Mouse (Mus musculus) embryo, embryonic 11.5 days (tissue): ENCODE measurements around the gene Pacrg.

Source experiments
- DNase-seq: peaks from one replicate; pipeline ENCODE4 v3.0.0-alpha.2; 2012; ENCODE audit warnings: low read depth, low spot score

Gene Pacrg

DNA sequence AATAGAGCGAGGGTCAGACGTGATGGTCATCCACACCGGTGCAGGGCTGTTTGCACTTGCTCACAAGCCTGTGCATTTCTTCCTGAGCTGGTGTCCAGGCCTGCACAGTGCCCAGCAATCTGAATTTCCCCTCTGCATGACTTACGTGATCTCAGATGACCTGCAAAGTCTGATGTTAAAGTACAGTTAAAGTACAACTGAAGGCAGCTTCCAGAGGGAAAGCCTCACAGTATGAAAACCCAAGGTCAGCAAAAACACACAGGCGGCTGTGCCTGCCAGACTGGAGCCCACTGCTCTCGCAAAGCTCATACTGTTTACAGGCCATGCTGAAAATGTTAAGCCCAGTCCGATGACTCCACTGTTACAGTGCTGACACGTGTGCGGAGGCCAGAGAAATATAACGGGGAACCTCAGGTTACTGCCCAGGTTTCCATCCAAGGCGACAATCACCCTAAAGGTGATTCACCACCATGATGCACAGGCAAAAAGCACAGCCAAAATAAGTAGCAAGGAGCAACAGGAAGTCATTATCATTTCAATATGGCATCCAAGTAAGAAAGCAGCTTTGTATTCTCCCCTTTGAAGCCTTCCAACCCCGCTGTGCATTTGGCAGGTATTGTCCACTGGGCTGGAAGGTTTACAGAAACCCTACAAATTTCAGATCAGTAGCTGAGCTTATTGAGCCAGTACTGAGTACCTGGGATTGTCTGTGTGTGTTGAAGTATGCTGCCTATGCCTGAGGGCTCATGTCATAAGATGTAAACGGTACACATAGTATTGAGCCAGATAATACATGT is 213.6 kb downstream of the Pacrg start:
- DNase-seq: no peak

- DNase-seq: no peak
Observed at GRCm38 (mm10) chr17:10624699-10625424, 215.2 kb downstream of the Pacrg start.

DNA sequence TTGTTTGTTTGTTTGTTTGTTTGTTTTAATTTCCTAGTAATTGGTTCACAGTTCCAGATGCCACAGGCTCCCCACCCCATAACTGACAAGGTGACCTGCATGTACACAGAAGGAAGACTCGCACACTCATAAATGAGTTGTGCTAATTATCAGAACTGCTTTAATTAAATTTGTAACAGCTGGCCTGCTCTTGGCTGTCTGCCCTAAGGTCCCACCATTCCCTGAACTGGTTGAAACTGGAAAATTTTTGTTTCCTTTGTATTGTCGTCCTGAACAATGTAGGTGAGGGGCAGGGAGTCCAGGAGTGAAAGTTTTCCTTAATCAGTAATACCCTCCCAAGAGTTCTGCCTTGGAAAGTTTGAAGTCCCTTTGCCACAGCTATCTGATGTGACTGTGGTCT is 219.5 kb downstream of the Pacrg start:
- no peak for DNase-seq

- DNase-seq: no peak
Observed at GRCm38 (mm10) chr17:10619881-10620280, 220.2 kb downstream of the Pacrg start.

GRCm38 (mm10) chr17:10617656-10618055 is 222.5 kb downstream of the Pacrg start:
- DNase-seq: no peak

GRCm38 (mm10) chr17:10615611-10616010 is 224.5 kb downstream of the Pacrg start:
- no peak for DNase-seq

- DNase-seq: no peak
Observed at GRCm38 (mm10) chr17:10614696-10615095, 225.4 kb downstream of the Pacrg start.

GRCm38 (mm10) chr17:10611626-10612025 is 228.5 kb downstream of the Pacrg start:
- no peak for DNase-seq

- DNase-seq: no peak
Observed at GRCm38 (mm10) chr17:10608146-10608545, 232.0 kb downstream of the Pacrg start.

DNA sequence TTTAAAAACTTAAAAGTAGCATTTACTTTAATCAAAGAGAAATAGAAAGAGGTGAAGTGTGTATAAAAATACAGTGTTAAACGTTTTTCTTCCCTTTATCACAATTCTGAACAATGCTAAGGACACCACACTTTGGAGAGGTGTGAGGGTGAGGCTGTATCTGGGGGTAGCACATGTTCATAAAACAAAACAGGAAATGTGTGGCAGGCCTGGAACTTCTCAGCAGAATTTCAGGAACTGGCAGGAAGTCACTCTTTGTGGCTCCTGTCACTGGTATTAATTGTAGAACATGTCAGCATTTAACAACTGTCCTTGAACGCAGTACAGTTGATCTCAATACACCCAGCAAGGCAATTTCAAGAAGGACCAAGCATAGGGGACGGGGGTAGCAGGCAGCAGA is 234.0 kb downstream of the Pacrg start:
- no peak for DNase-seq

- no peak for DNase-seq
Observed at GRCm38 (mm10) chr17:10597741-10598140, 242.4 kb downstream of the Pacrg start.

DNA sequence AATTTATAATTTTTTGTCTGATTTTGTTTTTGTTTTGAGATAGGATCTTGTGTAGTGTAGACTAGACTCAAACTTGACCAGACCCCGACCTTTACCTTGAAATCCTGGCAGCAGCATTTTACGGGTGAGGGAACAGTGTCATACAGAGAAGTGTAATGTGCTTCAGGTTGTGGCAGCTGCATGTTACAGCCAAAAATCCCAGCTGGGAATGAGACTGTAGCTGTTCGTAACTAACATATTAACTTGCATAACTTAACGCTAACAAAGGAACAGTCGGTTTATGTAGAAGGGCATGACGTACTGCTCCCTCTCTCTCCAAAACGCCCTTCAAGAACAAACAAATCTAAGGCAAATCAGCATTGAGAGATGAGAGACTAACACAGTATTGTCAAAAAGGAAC is 250.5 kb downstream of the Pacrg start:
- no peak for DNase-seq

- no peak for DNase-seq
Observed at GRCm38 (mm10) chr17:10588922-10589400, 251.2 kb downstream of the Pacrg start.

- no peak for DNase-seq
Observed at GRCm38 (mm10) chr17:10583301-10583700, 256.8 kb downstream of the Pacrg start.

GRCm38 (mm10) chr17:10575306-10575705 is 264.8 kb downstream of the Pacrg start:
- no peak for DNase-seq

DNA sequence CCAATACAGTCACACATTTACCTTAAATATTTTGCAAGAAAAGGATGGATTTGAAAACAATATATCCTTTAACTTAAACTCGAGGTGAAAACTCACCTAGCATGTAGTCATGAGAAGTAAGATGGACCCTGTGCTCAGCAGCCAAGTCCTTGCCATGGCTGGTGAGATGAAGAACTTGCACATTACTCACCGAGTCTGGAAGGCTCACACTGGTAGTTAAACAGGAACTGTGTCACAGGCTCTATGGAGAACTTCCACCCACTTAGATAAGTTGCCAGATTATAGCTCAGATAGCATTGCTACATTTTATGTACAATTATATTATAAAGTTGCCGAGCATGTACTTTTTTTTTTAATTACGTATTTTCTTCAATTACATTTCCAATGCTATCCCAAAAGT is 267.7 kb downstream of the Pacrg start:
- no peak for DNase-seq

- no peak for DNase-seq
Observed at GRCm38 (mm10) chr17:10569270-10569669, 270.8 kb downstream of the Pacrg start.

DNA sequence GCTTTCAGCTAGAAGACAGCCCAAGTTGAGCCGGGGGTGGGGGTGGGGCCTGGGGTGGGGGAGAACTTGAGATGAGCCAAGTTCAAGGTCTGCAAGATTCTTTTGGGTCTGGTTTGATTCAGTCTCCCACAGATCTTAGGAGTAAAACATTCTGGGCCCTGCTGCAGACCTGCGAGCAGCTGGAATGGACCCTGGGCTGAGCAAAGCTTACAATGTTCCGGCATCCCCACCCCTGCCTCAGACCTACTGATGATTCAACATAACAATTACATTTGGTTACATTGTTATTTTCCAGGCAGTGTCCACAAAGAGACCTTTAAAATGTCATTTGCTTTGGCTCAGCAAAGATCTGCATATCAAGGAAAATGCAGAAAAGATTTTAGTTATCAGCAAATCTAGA is 272.7 kb downstream of the Pacrg start:
- no peak for DNase-seq

- DNase-seq: no peak
Observed at GRCm38 (mm10) chr17:10564191-10564590, 275.9 kb downstream of the Pacrg start.

DNA sequence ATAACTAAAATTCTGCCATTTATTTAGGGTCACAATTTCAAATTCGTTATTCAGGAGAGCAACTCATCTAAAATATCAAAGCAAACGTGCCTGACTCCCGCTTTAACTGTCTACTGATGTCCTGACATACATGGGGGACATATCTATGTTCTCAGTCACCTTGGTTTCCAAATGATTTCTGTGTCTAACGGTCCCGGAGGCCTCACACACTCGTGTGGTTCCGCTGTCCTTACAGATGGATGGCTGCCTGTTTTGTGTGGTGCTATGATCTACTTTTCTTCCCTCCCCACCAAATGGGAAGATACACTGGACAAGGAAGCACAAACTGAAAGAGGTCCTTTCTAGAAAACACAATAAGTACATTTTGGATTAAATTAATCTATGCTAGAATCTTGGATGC is 277.2 kb downstream of the Pacrg start:
- DNase-seq: no peak

GRCm38 (mm10) chr17:10560053-10560452 is 280.1 kb downstream of the Pacrg start:
- DNase-seq: no peak

GRCm38 (mm10) chr17:10558671-10559070 is 281.4 kb downstream of the Pacrg start:
- no peak for DNase-seq
